Mouse (Mus musculus) liver, embryonic 14.5 days (tissue): ENCODE measurements around the gene Dalrd3.

ENCODE experiments used
- CTCF ChIP-seq: IDR thresholded peaks from 2 replicates; pipeline ENCODE4 v1.5.1; 2016; ENCODE audit warnings: antibody characterized with exemption, low read depth, control low read depth
- EP300 ChIP-seq: IDR thresholded peaks from 2 replicates; pipeline ENCODE4 v1.6.1; 2016; ENCODE audit warnings: antibody characterized with exemption, low read depth

DNA sequence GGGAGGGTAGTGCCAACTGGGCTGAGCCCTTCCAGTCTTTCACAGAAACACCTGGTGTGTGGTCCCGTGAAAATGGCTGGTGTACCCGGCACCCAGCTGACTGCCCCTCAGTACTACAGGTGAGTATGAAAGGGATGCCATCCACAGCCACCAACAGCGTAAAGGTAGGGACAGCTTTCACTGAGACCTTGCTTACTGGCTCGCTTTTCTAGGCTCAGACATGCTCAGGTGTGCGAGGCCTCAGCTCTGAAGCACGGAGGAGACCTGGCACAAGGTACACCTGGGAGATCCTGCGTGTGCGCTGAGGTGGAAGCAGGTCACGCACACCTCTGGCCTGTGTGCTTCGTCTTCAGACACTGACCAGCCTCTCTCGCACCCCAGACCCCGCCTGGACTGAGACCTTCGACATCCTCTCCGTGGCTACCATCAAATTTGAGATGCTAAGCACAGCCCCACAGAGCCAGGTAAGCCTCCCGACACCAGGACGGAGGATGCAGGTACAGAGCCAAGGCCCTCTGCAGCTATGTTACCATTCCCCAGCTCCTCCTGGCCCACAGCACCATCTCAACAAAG, 1.8 kb downstream of the Dalrd3 start:
- TF ChIP-seq CTCF (no peak), EP300 (no peak)
